Mouse (Mus musculus): ENCODE results near the gene Lzts3. TPM values are rescaled to one million over a fixed set of nuclear protein-coding genes. Genes with fewer than 3 reads are reported as not detected.

The Lzts3 gene
- polyA plus RNA-seq, 1 experiment from 2014 or later, result 5.4 TPM

DNA sequence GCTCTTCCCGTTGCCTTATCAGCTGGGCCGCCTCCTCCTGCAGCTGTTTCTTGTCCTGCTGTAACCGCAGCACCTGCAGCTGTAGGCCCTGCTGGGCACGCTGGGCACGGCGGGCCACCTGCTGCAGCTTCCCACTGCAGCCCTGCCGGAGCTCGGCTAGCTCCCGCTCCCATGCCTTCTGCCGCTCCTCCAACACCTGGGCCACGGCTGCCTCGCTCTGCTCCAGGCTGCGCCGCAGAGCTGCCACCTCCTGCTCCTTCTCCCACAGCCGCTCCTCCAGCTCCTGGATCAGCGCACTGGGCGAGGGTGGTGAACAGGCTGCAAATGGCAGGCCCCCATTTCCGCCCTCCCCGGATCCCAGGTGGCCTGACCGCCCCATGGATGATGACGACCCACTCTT, 6.8 kb downstream of the Lzts3 start:
- no peak overlapping the region for H3K27ac ChIP-seq
- 8% methylated on average over 21 of the region's 21 CpGs for WGBS
- H3K4me3 ChIP-seq (replicated peaks), result peak overlapping the region; percentile 45
- H3K9me3 ChIP-seq, result no peaks in the 10 kb centered on the region
- H3K4me2 ChIP-seq, result peak overlapping the region; percentile 90
- peaks cover 30% of the 10 kb centered on the region for H3K4me1 ChIP-seq (replicated peaks)
- peaks cover 76% of the 10 kb centered on the region for H3K27me3 ChIP-seq
- no peak for ATAC-seq (ENCODE audit: insufficient number of reproducible peaks, insufficient read depth, low FRiP score, low TSS enrichment, low read depth)
- H3K9ac ChIP-seq (replicated peaks), result peak overlapping the region; percentile 52; the same call in 1 of the 2 replicates
- no peaks in the 10 kb centered on the region for H3K36me3 ChIP-seq

DNA sequence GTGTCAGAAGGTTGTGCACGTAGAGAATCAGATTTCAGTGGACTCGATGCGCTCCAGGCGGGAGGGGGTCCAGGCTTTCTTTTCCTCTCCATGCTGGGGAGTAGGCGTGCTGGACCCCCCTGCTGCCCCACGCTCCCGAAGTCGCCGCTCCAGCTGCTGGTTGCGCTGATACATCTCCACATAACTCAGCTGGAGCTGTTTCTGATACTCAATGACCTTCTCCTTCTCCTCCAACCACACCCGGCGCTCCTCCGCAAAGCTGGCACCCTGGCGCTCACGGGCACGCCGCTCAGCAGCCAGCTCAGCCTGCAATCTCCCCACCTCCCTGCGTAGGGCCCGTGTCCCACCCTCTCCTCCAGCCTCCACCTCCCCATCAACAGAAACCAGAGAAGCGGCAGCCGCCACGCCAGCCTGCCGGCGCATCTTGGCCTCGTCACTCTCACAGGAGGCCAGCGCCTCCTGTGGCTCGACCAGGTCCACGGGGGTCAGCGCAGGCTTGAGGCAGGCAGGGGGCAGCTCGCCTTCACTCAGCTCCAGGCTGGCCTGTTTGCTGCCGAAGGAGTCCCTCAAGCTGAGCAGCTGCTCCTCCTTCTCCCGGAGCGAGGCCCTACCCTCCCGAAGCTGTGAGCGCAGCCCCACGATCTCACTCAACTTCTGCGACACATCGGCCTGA, 7.7 kb downstream of the Lzts3 start:
- ATAC-seq (ENCODE audit: insufficient number of reproducible peaks, insufficient read depth, low FRiP score, low TSS enrichment, low read depth), result peak; percentile 27
- Histone ChIP-seq H3K9ac (replicated peaks) (peak overlapping the region; percentile 52), H3K4me1 (replicated peaks) (peaks cover 30% of the 10 kb centered on the region), H3K36me3 (no peaks in the 10 kb centered on the region), H3K4me3 (replicated peaks) (peak overlapping the region; percentile 45), H3K27me3 (peaks cover 69% of the 10 kb centered on the region), H3K9me3 (no peaks in the 10 kb centered on the region), H3K4me2 (peak overlapping the region; percentile 90), H3K27ac (no peak overlapping the region)
- under 1% methylated on average over 38 of the region's 38 CpGs for WGBS

DNA sequence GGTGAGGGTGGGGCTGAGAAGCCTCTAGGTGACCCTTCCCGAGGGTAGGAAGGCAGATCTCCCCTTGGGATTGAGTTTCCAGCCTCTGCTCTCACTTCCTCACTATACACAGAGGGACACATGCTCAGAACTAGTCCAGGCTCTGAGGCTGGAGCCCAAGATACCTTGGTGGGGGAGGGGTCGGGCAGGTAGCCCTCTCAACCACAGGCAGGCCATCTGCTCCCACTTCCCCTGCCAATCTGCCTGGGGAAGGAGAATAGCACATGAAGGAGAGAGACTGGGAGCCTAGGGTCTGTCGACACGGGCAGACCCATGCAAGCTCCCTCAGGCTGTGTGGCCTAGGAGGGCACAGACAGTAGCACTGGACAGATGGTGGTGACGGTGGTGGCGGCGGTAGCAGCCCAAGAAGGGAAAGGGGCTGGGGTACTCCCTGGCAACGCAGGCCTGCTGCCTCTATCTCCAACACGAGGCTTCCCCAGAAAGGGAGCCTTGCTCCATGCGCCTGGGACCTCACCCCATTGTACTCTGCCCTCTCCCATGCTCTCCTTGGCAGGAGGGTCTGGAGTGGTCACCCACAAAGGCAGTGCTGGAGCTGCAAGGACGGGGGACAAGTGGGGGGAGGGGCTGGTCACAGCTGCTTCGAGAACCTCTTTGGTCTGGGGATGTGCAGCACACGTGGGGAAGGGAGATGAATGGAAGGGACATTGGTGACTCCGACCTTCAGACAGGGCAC, 8.4 kb downstream of the Lzts3 start:
- H3K9me3 ChIP-seq, result no peaks in the 10 kb centered on the region
- peak overlapping the region; percentile 90 for H3K4me2 ChIP-seq
- H3K4me3 ChIP-seq (replicated peaks), result peak overlapping the region; percentile 45
- 17% methylated on average over 13 of the region's 14 CpGs for WGBS
- peaks cover 63% of the 10 kb centered on the region for H3K27me3 ChIP-seq
- no peak overlapping the region for H3K27ac ChIP-seq
- H3K36me3 ChIP-seq, result no peaks in the 10 kb centered on the region
- peaks cover 30% of the 10 kb centered on the region for H3K4me1 ChIP-seq (replicated peaks)
- no peak; the same call in 1 of the 2 replicates for ATAC-seq (ENCODE audit: insufficient number of reproducible peaks, insufficient read depth, low FRiP score, low TSS enrichment, low read depth)
- peak overlapping the region; percentile 52 for H3K9ac ChIP-seq (replicated peaks)

DNA sequence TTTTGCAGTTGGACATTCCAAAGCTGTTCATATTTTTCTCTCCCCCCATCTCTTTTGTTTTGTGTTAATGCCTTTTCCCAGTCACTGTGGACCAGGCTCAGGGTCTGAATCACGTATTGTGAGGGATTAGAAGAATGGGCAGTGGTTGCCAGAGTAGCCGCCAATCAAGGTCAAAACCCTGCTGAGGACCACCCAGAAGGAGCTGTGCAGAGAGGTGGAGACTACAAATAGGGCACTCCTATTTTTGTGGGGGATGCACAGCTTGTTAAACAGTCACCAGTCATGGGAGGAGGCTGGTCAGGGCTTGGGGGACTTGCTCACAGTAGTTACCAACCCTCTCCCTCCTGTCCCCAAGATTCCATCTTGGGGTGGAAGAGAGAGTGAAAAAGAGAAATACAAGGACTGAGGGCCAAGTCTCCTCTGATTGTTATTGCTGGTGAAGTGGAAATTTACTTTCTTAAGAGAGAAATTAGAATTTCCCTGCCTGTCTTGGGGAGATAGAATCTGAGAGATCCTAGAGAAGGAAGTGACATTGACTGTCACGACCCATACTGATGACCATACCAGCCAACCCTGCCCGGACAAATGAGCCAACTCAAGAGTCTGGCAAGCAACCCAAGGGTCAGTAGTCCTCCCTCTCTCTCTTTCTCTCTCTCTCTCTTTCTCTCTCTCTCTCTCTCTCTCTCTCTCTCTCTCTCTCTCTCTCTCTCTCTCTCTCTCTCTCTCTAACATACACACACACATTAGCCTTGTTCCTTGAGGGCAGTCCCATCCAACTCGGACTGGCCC, 9.5 kb downstream of the Lzts3 start:
- ATAC-seq (ENCODE audit: insufficient number of reproducible peaks, insufficient read depth, low FRiP score, low TSS enrichment, low read depth), result no peak
- Histone ChIP-seq H3K9me3 (no peaks in the 10 kb centered on the region), H3K27ac (no peak overlapping the region), H3K4me3 (replicated peaks) (no peak overlapping the region), H3K9ac (replicated peaks) (no peak overlapping the region), H3K4me1 (replicated peaks) (peaks cover 35% of the 10 kb centered on the region), H3K27me3 (peaks cover 52% of the 10 kb centered on the region), H3K36me3 (no peaks in the 10 kb centered on the region; the same call in 1 of the 2 replicates), H3K4me2 (no peak overlapping the region)
- 54% methylated on average over 5 of the region's 5 CpGs for WGBS

DNA sequence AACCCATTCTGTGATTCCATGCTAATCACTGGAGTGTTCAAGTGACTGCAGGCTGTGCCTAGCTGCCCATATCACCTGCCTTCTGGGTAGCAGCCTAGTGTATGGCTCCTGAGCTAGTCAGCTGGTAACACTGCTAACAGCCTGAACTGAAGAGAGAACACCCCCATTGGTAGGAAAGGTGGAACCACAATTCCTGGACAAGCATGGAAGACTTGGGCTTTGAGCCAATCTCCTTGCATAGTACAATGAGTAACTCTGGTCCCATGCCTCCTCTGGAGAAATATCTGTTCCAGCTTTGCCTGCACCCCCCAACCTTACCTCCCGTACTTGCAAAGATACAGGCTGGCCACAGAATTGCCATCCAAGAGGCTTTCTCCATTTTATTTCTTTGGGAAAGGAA, 10.2 kb downstream of the Lzts3 start:
- no peaks in the 10 kb centered on the region for H3K9me3 ChIP-seq
- peaks cover 4% of the 10 kb centered on the region for H3K36me3 ChIP-seq
- H3K27ac ChIP-seq, result no peak overlapping the region
- H3K27me3 ChIP-seq, result peaks cover 46% of the 10 kb centered on the region
- WGBS, result 84% methylated on average over 1 of the region's 1 CpGs
- ATAC-seq (ENCODE audit: insufficient number of reproducible peaks, insufficient read depth, low FRiP score, low TSS enrichment, low read depth), result no peak
- H3K9ac ChIP-seq (replicated peaks), result no peak overlapping the region
- H3K4me2 ChIP-seq, result no peak overlapping the region
- no peak overlapping the region for H3K4me3 ChIP-seq (replicated peaks)
- H3K4me1 ChIP-seq (replicated peaks), result peaks cover 34% of the 10 kb centered on the region

DNA sequence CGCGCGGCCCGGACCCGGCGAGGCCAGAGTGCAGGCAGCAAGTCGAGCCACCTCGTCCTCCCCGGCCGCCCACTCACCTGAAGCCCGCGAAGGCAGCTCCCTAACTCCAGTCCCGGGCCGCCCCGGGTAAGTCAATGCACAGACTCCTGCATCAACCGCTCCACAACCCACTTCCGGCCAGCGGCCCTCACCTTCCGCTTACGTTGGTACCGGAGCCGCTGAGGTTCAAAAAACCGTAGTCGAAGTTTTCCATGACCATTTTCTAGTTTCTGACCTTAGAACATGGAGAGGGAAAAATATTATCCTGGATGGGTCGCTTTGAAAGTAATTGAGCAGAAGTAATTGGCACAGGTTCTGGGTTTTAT, 12.8 kb downstream of the Lzts3 start, which contains the start of the genes Fastkd5 and Ubox5:
Fastkd5 (minus strand) TSS at position 189 of the 365 bp plus-strand sequence.
Ubox5 (minus strand) TSS at position 200 of the 365 bp plus-strand sequence.
- peaks cover 27% of the 10 kb centered on the region for H3K36me3 ChIP-seq
- H3K27me3 ChIP-seq, result peaks cover 20% of the 10 kb centered on the region
- peaks cover 18% of the 10 kb centered on the region for H3K4me1 ChIP-seq (replicated peaks)
- H3K4me3 ChIP-seq (replicated peaks), result peak within 1 kb of the TSS; percentile 97
- peak within 1 kb of the TSS; percentile 76 for H3K27ac ChIP-seq
- under 1% methylated on average over 25 of the region's 25 CpGs for WGBS
- H3K9ac ChIP-seq (replicated peaks), result peak within 1 kb of the TSS; percentile 91
- peak; percentile 66; the same call in 1 of the 2 replicates for ATAC-seq (ENCODE audit: insufficient number of reproducible peaks, insufficient read depth, low FRiP score, low TSS enrichment, low read depth)
- peak within 1 kb of the TSS; percentile 85 for H3K4me2 ChIP-seq
- H3K9me3 ChIP-seq, result no peaks in the 10 kb centered on the region

DNA sequence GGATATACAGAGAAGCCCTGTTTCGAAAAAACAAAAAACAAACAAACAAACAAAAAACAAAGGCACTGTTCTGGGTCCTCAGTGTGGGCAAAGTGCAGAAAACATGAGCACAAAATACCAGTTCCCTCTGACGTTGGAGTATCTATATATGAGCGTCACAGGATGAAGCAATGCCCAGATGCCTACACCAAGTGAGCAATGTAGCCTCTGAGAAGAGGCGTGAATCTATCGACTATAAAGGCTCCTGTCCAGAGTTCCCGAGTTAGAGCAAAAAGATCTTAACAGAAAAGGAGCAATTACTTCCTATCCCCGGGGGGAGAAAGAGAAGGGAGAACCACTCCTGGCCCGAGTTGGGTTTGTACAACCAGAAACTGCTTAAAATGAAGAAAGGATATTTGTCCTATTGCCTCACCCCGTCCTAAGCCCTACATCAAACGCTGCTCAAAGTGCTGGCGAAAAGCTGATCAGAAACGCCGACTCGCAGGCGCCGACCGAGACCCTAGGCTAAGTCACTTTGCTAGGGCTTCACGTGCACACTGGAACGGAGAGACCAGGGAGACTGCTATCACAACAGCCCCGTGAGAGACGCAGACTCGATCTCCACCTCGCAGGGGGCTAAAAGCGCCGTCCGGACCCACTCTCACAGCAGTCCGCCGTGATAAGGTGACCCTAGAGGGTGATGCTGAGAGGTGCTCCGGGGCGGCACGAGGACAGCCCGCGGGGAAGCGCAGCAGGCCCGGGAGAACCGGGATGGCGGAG, 13.3 kb downstream of the Lzts3 start:
- peaks cover 13% of the 10 kb centered on the region for H3K4me1 ChIP-seq (replicated peaks)
- peaks cover 33% of the 10 kb centered on the region for H3K36me3 ChIP-seq
- H3K9me3 ChIP-seq, result no peaks in the 10 kb centered on the region
- H3K4me3 ChIP-seq (replicated peaks), result peak overlapping the region; percentile 97
- peak overlapping the region; percentile 91 for H3K9ac ChIP-seq (replicated peaks)
- H3K27me3 ChIP-seq, result peaks cover 14% of the 10 kb centered on the region
- peak; percentile 39; the same call in 1 of the 2 replicates for ATAC-seq (ENCODE audit: insufficient number of reproducible peaks, insufficient read depth, low FRiP score, low TSS enrichment, low read depth)
- WGBS, result 2% methylated on average over 37 of the region's 37 CpGs
- peak overlapping the region; percentile 76 for H3K27ac ChIP-seq
- peak overlapping the region; percentile 85 for H3K4me2 ChIP-seq

DNA sequence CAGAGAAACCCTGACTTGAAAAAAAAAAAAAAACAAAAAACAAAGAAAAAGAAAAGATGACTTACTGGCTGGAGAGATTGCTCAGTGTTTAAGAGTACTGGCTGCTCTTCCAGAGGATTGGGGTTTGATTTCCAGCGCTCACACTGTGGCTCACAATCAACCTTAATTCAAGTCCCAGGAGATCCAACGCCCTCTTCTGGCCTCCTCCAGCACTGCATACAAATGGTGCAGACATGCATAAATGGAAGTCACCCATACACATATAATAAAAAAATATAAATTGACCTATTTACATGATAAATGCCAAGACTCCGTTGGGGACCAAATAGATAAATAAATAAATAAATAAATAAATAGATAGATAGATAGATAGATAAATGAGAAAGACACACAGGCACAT, 14.2 kb downstream of the Lzts3 start:
- H3K27ac ChIP-seq, result no peak overlapping the region
- H3K36me3 ChIP-seq, result peaks cover 41% of the 10 kb centered on the region
- no peak for ATAC-seq (ENCODE audit: insufficient number of reproducible peaks, insufficient read depth, low FRiP score, low TSS enrichment, low read depth)
- peaks cover 8% of the 10 kb centered on the region; the same call in 1 of the 2 replicates for H3K4me1 ChIP-seq (replicated peaks)
- WGBS, result 65% methylated on average over 3 of the region's 3 CpGs
- H3K4me2 ChIP-seq, result peak overlapping the region; percentile 85
- no peaks in the 10 kb centered on the region for H3K9me3 ChIP-seq
- peak overlapping the region; percentile 97; the same call in 1 of the 2 replicates for H3K4me3 ChIP-seq (replicated peaks)
- H3K9ac ChIP-seq (replicated peaks), result no peak overlapping the region
- H3K27me3 ChIP-seq, result peaks cover 6% of the 10 kb centered on the region; the same call in 1 of the 2 replicates

DNA sequence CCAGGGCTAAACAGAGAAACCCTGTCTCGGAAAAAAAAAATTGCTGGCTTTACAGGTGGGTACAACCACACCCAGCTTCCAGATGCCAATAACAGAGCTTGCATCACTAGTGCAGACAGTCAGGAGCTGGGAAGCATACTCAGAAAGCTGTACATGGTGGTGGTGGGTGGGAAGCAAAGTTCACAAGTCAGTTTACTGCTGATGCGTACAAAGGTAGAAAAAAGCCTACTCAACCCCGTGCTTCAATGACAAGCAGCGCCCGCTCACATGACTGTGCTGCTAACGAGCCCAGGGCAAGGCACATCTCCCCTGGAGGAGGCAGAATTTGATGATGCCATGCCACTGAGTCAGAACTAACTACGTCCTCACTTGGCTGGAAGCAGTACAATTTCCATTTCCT, 23.6 kb downstream of the Lzts3 start:
- Histone ChIP-seq H3K27me3 (no peaks in the 10 kb centered on the region), H3K4me3 (replicated peaks) (no peak overlapping the region), H3K9me3 (no peaks in the 10 kb centered on the region), H3K36me3 (peaks cover 69% of the 10 kb centered on the region), H3K27ac (no peak overlapping the region), H3K4me2 (no peak overlapping the region), H3K4me1 (replicated peaks) (no peaks in the 10 kb centered on the region), H3K9ac (replicated peaks) (no peak overlapping the region)
- WGBS, result 92% methylated on average over 7 of the region's 7 CpGs
- no peak for ATAC-seq (ENCODE audit: insufficient number of reproducible peaks, insufficient read depth, low FRiP score, low TSS enrichment, low read depth)

DNA sequence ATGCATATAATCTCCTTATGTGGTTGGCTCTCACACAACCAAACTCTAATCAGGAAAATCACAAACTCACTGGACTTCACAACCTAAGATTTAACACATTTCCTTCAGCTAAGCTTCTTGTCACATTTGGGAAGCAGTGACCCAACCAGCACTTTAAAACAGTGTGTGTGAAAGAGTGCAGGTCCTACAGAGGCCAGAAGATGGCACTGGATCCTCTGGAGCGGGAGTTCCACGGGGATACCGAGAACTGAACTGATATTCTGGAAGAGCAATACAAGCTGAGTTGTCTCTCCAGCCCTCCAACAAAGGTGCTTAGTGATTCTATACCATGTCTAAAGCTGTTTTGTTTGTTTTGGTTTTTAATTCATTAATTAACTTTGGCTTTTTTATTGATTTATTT, 29.5 kb downstream of the Lzts3 start:
- Histone ChIP-seq H3K27ac (no peak overlapping the region), H3K4me1 (replicated peaks) (no peaks in the 10 kb centered on the region), H3K9ac (replicated peaks) (no peak overlapping the region), H3K4me3 (replicated peaks) (no peak overlapping the region), H3K27me3 (no peaks in the 10 kb centered on the region), H3K36me3 (peaks cover 59% of the 10 kb centered on the region), H3K4me2 (no peak overlapping the region), H3K9me3 (no peaks in the 10 kb centered on the region)
- 77% methylated on average over 3 of the region's 3 CpGs for WGBS
- ATAC-seq (ENCODE audit: insufficient number of reproducible peaks, insufficient read depth, low FRiP score, low TSS enrichment, low read depth), result no peak
